Mouse (Mus musculus): ENCODE measurements at regions not wholly inside any gene's neighbourhood (a gene's known extent, or its start where the extent isn't known, plus 50 kb on each side); places are given as distances from the start of the nearest gene placed in this dataset.

GRCm38 (mm10) chr12:51058104-51058503, 289.8 kb upstream of the G2e3 start:
- TF ChIP-seq CTCF (IDR thresholded peaks at IDR 0.05; ENCODE audit: borderline replicate concordance, control insufficient read depth, extremely low read depth, insufficient read depth, low read length, poor library complexity) (no peak), POLR2A (IDR thresholded peaks at IDR 0.05; ENCODE audit: control insufficient read depth, extremely low read depth, insufficient read depth, low read length, poor library complexity) (no peak)
